Mouse (Mus musculus) erythroblast, embryonic 14.5 days (primary cell): ENCODE measurements around the gene Xpo6.

Experiments used
- GATA1 ChIP-seq: IDR thresholded peaks from 2 replicates; pipeline ENCODE4 v1.6.1; 2012; ENCODE audit warnings: low read length, inconsistent platforms, mixed read lengths
- TAL1 ChIP-seq: IDR thresholded peaks from 3 replicates; pipeline ENCODE4 v1.6.1; 2012; ENCODE audit warnings: low read length, inconsistent platforms, mixed read lengths

- no peak for TF ChIP-seq GATA1
- no peak for TF ChIP-seq TAL1
Measured at GRCm38 (mm10) chr7:126194175-126194574, 6.1 kb downstream of the Xpo6 start.
